Mouse (Mus musculus) kidney, postnatal 25 days (tissue): ENCODE data around the gene Cul1.
"Not testable (repeated sequence)": the region's sequence is repeated elsewhere in the genome, so short reads cannot be mapped to it uniquely, and the experiment has no call there.

Source experiments
- DNase-seq, 2 experiments: peaks; one replicate each; pipeline ENCODE4 v3.0.0; 2021; ENCODE audit warnings: mixed read lengths in 2 of 2

The Cul1 gene

GRCm38 (mm10) chr6:47453098-47453497 is at the start of gene Cul1:
TSS of gene Cul1 (plus strand) at chr6:47453398.
- no peak for DNase-seq

GRCm38 (mm10) chr6:47404419-47405382 is 48.5 kb upstream of the Cul1 start:
- peak in 1 of 2 experiments; percentile 18 for DNase-seq

- no peak for DNase-seq
These were observed 40.2 kb upstream of the Cul1 start for GRCm38 (mm10) chr6:47412886-47413606.

- DNase-seq, result no peak
These were observed 39.5 kb upstream of the Cul1 start for GRCm38 (mm10) chr6:47413656-47414055.

GRCm38 (mm10) chr6:47418691-47419090 is 34.5 kb upstream of the Cul1 start:
- no peak for DNase-seq

- no peak for DNase-seq
These were observed 33.0 kb upstream of the Cul1 start for GRCm38 (mm10) chr6:47420156-47420555.

GRCm38 (mm10) chr6:47421221-47421620 is 32.0 kb upstream of the Cul1 start:
- no peak for DNase-seq

- no peak for DNase-seq
These were observed 27.1 kb upstream of the Cul1 start for GRCm38 (mm10) chr6:47426136-47426535.

- DNase-seq, result not testable (repeated sequence)
These were observed 26.6 kb upstream of the Cul1 start for GRCm38 (mm10) chr6:47426556-47426955.

- not testable (repeated sequence) for DNase-seq
These were observed 20.4 kb upstream of the Cul1 start for GRCm38 (mm10) chr6:47432795-47433194.

- no peak for DNase-seq
These were observed 13.1 kb upstream of the Cul1 start for GRCm38 (mm10) chr6:47440080-47440479.

- DNase-seq, result no peak
These were observed 5.5 kb upstream of the Cul1 start for GRCm38 (mm10) chr6:47447658-47448057.

- DNase-seq, result peak in 1 of 2 experiments; percentile 63
These were observed 428 bp downstream of the Cul1 start for GRCm38 (mm10) chr6:47453522-47454130.

GRCm38 (mm10) chr6:47454131-47454574 is 955 bp downstream of the Cul1 start:
- DNase-seq, result peak; percentile 84 to 95

GRCm38 (mm10) chr6:47454575-47455571 is 1.7 kb downstream of the Cul1 start:
- DNase-seq, result peak; percentile 65 to 82

GRCm38 (mm10) chr6:47455843-47456242 is 2.6 kb downstream of the Cul1 start:
- no peak for DNase-seq

- DNase-seq, result peak; percentile 37 to 49
These were observed 3.7 kb downstream of the Cul1 start for GRCm38 (mm10) chr6:47456853-47457252.

- no peak for DNase-seq
These were observed 12.2 kb downstream of the Cul1 start for GRCm38 (mm10) chr6:47465400-47465799.

- DNase-seq, result no peak
These were observed 13.3 kb downstream of the Cul1 start for GRCm38 (mm10) chr6:47466488-47466887.

- DNase-seq, result no peak
These were observed 13.9 kb downstream of the Cul1 start for GRCm38 (mm10) chr6:47467058-47467457.

GRCm38 (mm10) chr6:47469760-47470159 is 16.6 kb downstream of the Cul1 start:
- no peak for DNase-seq

- peak; percentile 37 to 45 for DNase-seq
These were observed 19.2 kb downstream of the Cul1 start for GRCm38 (mm10) chr6:47472444-47472843.
